Mouse (Mus musculus) midbrain, embryonic 10.5 days (tissue): ENCODE data around the gene Gm26938. TPM values are rescaled to one million over a fixed set of nuclear protein-coding genes. Genes with fewer than 3 reads are reported as not detected.

Experiments
- DNase-seq: peaks from one replicate; pipeline ENCODE4 v3.0.0-alpha.2; 2017; ENCODE audit warnings: low spot score
- H3K27ac ChIP-seq: fragments of 300-500 bp; sonication (generic); replicated peaks from 2 replicates; pipeline ENCODE4 v1.5.1; 2016; ENCODE audit warnings: mild to moderate bottlenecking
- H3K27me3 ChIP-seq: fragments of 300-500 bp; sonication (generic); 2 replicates; pipeline ENCODE4 v1.6.1; 2016; ENCODE audit warnings: low read depth, mild to moderate bottlenecking; ENCODE audit not compliant: poor library complexity, severe bottlenecking
- H3K36me3 ChIP-seq: fragments of 300-500 bp; sonication (generic); 2 replicates; pipeline ENCODE4 v1.6.1; 2016; ENCODE audit warnings: mild to moderate bottlenecking, moderate library complexity
- H3K4me1 ChIP-seq: fragments of 300-500 bp; sonication (generic); 2 replicates; pipeline ENCODE4 v1.6.1; 2016
- H3K4me3 ChIP-seq: fragments of 300-500 bp; sonication (generic); 2 replicates; pipeline ENCODE4 v1.5.1; 2016; ENCODE audit warnings: mild to moderate bottlenecking, moderate library complexity
- H3K9me3 ChIP-seq: fragments of 300-500 bp; sonication (generic); replicated peaks from 2 replicates; pipeline ENCODE4 v1.6.1; 2016; ENCODE audit warnings: mild to moderate bottlenecking
- whole genome bisulfite sequencing: fragments of 180-500 bp; shearing (Covaris S2); methylation state at CpG from one replicate; pipeline ENCODE4 v1.1.7; 2016; 5-methylcytosine and 5-hydroxymethylcytosine counted together
- microRNA-seq: library from miRNA; unstranded; fragments of <30 nt; microRNA quantifications from one replicate; pipeline ENCODE4, GENCODE M21; 2017
- polyA plus RNA-seq: library from polyadenylated mRNA; unstranded; fragments of >200 nt; fragmentation: Nextera tagmentation; extraction: Ambion mirVana; gene quantifications from 2 replicates; pipeline ENCODE4 v1.2.1, GENCODE M21; 2016

Gm26938 gene
- polyA plus RNA-seq, 1 experiment from 2014 or later, result not detected

DNA sequence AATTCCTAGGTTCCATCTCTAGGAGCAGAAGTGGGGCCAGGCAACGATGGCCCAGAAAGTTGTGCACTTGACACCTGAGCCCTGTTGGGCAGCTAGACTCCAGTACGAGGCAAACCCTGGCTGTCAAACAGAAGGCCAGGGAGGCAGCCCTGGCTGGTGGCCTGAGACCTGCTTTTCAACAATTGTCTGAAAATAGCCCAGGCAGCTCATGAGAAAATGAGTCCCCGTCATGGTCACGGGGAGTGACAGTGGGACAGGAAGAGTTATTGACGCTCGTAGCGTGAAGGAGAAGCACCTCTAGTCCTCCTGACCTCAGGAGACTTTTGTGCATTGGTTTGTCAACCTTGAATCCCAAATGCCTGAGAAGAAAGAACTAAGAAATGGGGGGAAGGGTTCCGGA is 44.8 kb downstream of the Gm26938 start:
- Histone ChIP-seq H3K27me3 (no peaks in the 10 kb centered on the region), H3K36me3 (no peaks in the 10 kb centered on the region), H3K27ac (no peak overlapping the region), H3K9me3 (no peaks in the 10 kb centered on the region), H3K4me3 (no peak overlapping the region), H3K4me1 (no peaks in the 10 kb centered on the region)
- 87% methylated on average over 8 of the region's 8 CpGs for WGBS
- no peak for DNase-seq

- Histone ChIP-seq H3K9me3 (no peaks in the 10 kb centered on the region), H3K4me3 (no peak overlapping the region), H3K4me1 (peaks cover 13% of the 10 kb centered on the region), H3K27ac (no peak overlapping the region), H3K36me3 (peaks cover 23% of the 10 kb centered on the region), H3K27me3 (no peaks in the 10 kb centered on the region)
- 83% methylated on average over 5 of the region's 5 CpGs for WGBS
- DNase-seq, result no peak
Observed at GRCm38 (mm10) chr5:139776966-139777365, 49.2 kb downstream of the Gm26938 start.

DNA sequence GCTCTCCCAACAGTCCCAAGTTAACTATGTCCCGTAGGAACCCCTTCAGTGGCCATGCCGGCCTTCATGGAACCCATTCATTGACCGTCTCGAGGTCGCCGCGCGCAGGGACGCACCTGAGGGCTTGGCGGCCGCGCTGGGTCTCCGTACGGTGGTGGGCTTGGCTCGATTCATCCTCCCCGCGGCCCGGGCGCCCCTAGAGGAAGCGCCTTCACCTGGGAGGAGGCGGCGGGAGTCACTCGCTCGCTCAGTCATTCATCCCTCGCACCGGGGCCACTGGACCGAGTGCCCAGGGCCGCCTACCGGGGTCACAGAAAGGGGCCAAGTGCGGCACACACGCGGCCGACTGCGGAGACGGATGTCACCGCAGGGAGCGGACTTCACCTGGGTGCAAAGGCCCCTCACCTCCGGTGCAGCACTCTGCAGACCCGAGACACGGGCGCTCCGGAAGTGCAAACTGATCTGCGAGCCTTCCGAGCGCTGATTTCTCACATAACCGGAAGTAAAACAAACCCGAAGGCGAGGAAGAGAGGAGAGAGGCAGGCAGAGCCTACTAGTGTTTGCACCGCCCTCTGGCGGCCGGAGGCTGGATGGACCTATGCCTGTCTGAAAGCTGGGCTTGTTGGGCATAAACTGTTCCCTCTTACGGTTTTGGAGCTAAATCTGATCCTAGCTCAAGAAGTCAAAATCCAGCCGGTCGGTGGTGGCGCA is 50.8 kb downstream of the Gm26938 start, which contains the start of gene Ints1:
TSS of gene Ints1 (minus strand) at position 459 of the 711 bp plus-strand sequence.
- no peaks in the 10 kb centered on the region for H3K27me3 ChIP-seq
- peaks cover 39% of the 10 kb centered on the region for H3K36me3 ChIP-seq
- H3K9me3 ChIP-seq, result no peaks in the 10 kb centered on the region
- peaks cover 13% of the 10 kb centered on the region for H3K4me1 ChIP-seq
- peak; percentile 92 for DNase-seq
- H3K4me3 ChIP-seq, result peak within 1 kb of the TSS; percentile 100
- under 1% methylated on average over 55 of the region's 55 CpGs for WGBS
- H3K27ac ChIP-seq, result peak within 1 kb of the TSS; percentile 83

DNA sequence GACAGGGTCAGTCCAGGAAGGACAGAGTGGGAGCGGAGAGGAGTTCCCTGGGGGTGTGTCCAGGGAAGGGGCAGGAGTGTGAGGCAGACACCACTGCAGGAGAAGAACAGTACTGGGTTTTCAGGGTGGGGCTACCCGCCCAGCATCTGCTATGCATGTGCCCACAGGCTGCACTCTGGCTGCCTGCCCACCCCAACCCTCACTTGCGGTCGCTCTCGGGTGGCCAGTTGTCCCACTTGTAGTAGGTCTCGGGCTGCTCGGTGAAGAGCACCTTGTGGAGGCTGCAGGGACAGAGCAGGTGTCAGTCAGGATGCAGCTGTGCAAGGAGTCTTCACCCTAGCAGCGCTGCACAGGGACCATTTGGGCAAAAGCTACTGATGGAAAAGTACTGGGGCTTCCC is 58.0 kb downstream of the Gm26938 start:
- H3K27me3 ChIP-seq, result no peaks in the 10 kb centered on the region
- DNase-seq, result no peak
- no peak overlapping the region for H3K4me3 ChIP-seq
- WGBS, result 94% methylated on average over 8 of the region's 8 CpGs
- H3K27ac ChIP-seq, result no peak overlapping the region
- no peaks in the 10 kb centered on the region for H3K4me1 ChIP-seq
- peaks cover 100% of the 10 kb centered on the region for H3K36me3 ChIP-seq
- no peaks in the 10 kb centered on the region for H3K9me3 ChIP-seq

GRCm38 (mm10) chr5:139764296-139764695 is 61.9 kb downstream of the Gm26938 start:
- no peak for DNase-seq
- Histone ChIP-seq H3K9me3 (no peaks in the 10 kb centered on the region), H3K4me3 (no peak overlapping the region), H3K27me3 (no peaks in the 10 kb centered on the region), H3K36me3 (peaks cover 100% of the 10 kb centered on the region), H3K4me1 (no peaks in the 10 kb centered on the region), H3K27ac (no peak overlapping the region)
- 73% methylated on average over 11 of the region's 11 CpGs for WGBS

GRCm38 (mm10) chr5:139758096-139758495 is 68.1 kb downstream of the Gm26938 start:
- 91% methylated on average over 16 of the region's 16 CpGs for WGBS
- H3K27ac ChIP-seq, result no peak overlapping the region

More at GRCm38 (mm10) chr5:139758096-139758495, 68.1 kb downstream of the Gm26938 start:
- Histone ChIP-seq H3K4me1 (no peaks in the 10 kb centered on the region), H3K27me3 (no peaks in the 10 kb centered on the region), H3K9me3 (no peaks in the 10 kb centered on the region), H3K4me3 (no peak overlapping the region), H3K36me3 (peaks cover 100% of the 10 kb centered on the region)
- DNase-seq, result no peak

Small RNAs within 50 kb of the gene (microRNA-seq; reads per million reads assigned to microRNA genes)
- gene Mir7037, result not detected

Other genes starting within 250 kb of the Gm26938 start
- 5.7 and 7.8 TPM in 2 replicates for gene Micall2, start 90.1 kb downstream of the Gm26938 start, polyA plus RNA-seq
- 33.4 and 34.7 TPM in 2 replicates for gene Ints1, start 50.7 kb downstream of the Gm26938 start, polyA plus RNA-seq
- gene Mafk, start 34.9 kb downstream of the Gm26938 start, polyA plus RNA-seq, result 9.7 and 9.9 TPM in 2 replicates
- gene Tmem184a, start 6.5 kb downstream of the Gm26938 start, polyA plus RNA-seq, result 0.84 and 1.2 TPM in 2 replicates
- 100 and 102 TPM in 2 replicates for gene Psmg3, start 478 bp upstream of the Gm26938 start, polyA plus RNA-seq
- 0.14 and 0.48 TPM in 2 replicates for gene Elfn1, start 81.5 kb upstream of the Gm26938 start, polyA plus RNA-seq